Mouse (Mus musculus) frontal cortex, postnatal 36 days (tissue): ENCODE data around the gene Setdb1.
A peak's percentile ranks its signal among the peaks of the same experiment; 100 is the strongest.
"Not testable (repeated sequence)": the region's sequence is repeated elsewhere in the genome, so short reads cannot be mapped to it uniquely, and the experiment has no call there.

ENCODE experiments used
- DNase-seq, 2 experiments: peaks; one replicate each; pipeline ENCODE4 v3.0.0; 2022; ENCODE audit warnings: low spot score in 2 of 2

Gene Setdb1

DNA sequence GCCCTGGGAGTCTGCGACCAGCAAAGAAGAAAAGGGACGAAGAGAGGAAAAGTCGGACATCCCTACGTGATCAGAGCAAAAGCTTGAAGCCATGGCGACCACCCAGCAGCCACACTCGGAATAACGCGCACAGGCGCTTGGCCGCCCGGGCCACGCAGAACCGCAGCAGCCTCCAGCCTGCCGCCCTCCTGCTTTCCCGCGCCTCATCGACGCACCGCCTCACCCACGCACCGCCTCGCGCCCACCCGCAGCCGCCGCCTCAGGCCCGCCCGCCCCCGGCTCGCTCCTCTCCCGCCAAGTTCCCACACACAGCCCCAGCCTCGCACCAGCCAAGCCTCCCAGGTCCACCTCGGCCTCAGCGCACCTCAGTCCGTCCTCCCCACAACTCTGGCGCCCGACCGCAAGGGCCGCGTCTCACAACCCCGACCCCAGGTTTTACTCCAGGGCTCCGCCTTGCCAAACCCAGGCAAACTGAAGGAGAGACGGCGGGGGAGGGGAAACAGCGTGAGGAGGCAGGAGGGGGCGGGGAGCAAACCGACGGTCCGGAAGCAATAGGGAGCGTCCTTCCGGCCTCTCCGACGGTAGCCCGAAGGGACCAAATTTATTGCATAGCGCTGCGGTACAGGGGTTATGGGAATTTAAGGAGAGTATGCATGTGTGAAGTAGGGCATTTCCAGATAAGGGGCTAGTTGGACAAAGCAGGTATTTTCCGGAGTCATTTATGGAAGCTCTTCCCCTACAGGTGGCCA lies at the start of gene Setdb1:
Gene Setdb1 (minus strand): TSS at position 502 of the 749 bp plus-strand sequence.
- DNase-seq: peak; percentile 91 to 95

DNA sequence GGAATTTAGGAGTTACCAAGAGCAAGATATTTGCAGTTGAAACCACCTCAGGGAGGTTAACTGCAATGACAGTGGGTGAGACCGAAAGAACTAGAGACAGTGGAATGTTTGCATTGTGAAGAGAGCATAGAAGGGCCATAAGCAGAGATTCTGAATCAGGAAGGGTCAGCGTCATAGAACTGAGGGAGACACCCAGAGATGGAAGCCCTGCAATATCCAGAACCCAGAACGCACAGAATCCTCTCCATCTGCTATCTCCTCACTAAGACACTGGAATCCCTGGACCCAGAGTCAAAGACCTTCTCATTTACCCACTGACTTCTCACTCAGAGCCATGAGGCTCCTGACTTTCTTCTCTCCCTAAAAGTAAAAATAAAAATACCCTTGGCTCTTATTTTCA lies 45.7 kb upstream of the Setdb1 start, which contains the start of gene 4930558C23Rik:
Gene 4930558C23Rik (minus strand): TSS at position 101 of the 400 bp plus-strand sequence.
- no peak for DNase-seq

DNA sequence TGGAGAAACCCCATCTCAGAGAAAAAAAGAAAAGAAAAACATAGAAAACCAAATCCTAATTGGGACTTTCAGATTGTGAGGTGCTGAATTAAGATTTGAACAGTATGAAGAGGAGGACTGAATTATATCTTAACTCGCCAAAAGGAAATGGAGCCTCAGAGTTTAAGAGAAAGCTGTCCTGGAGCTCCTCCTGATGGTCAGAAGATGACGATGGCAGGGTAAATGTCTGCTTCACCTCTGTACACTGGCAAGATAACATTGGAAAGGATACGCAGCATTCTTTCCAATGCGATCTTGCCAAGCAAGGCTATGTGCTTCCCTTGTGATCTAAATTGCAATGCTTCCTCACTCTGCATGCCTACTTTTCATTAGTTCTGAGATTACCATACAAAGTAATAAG lies 37.4 kb upstream of the Setdb1 start:
- DNase-seq: peak in 1 of 2 experiments; percentile 1

DNA sequence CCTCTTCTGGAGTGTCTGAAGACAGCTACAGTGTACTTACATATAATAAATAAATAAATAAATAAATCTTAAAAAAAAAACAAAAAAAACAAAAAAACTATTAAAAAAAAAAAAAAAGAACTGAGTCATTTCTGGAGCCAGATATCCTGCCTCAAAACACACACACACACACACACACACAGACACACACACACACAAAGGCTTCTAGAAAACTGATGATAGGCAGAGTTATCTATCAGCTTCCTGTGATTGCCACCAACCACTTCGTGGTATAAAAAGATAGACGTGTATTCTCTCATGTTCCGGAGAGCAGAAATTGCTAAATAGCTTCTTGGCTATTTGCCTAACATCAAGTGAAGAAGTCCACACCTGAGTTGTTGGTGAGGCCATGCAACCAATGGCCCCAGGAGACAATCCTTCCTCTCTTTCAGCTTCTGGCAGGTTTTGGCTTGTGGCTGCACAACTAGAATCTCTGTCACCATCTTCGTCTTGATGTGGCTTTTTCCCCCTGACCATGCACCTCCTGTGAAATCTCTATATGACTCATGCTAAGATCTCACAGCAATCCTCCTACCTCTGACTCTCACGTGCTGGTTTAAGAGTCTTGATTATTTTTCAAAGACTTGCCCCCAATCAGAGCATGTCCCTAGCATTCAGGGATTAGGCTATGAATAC lies 28.5 kb upstream of the Setdb1 start:
- DNase-seq: no peak

DNA sequence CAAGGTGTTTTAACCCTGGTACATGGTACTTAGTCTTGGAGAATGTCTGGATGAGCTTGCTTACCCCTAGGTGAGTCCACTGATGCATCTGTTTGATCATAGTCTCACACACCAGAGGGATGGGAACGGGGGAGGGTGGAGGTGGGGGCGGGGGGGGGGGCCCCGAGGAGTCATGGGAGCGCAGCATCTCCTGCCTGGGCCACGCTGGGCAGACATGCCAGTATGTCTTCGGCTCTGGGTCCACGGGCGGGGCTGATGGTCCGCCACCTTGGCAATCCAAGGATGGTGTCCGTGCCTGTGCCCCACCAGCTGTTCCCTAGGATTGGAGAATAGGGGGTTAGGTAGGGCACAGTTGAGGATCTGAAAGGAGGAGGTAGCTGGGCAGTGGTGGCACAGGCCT lies 16.2 kb upstream of the Setdb1 start:
- DNase-seq: no peak

DNA sequence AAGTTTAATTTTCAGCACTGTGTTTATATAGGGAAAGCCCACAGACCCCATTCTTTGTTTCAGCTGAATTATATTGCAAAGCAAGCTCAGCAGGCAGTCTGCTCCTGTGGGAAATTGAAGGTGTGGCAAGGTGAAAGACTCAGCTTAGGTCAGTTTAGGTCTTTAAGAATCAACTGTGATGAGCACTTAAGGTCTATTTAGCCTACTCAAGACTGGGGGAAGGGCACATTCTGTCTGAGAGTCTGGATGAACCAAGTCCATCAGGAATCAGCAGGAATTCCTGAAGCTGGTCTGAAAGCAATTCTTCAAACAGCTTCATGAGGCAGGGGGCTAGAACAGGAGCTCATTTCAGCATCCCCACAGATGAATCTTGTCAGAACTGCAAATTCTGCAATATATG lies 13.1 kb upstream of the Setdb1 start:
- DNase-seq: no peak

DNA sequence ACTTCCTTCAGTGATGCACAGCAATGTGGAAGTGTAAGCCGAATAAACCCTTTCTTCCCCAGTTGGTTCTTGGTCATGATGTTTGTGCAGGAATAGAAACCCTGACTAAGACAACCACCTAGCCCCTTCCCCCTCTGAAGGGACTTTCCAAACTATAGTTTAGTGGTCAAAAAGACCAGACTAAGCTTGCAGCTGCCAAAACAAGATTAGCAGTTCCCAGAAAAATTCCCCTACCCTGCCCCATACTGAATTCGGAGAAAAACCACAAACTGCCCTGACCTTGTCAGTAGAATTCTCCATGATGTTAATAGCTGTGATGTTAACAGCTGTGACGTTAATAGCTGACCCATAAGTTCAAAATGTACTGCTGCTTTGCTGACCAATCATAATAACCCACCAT lies 3.3 kb upstream of the Setdb1 start:
- DNase-seq: not testable (repeated sequence)

DNA sequence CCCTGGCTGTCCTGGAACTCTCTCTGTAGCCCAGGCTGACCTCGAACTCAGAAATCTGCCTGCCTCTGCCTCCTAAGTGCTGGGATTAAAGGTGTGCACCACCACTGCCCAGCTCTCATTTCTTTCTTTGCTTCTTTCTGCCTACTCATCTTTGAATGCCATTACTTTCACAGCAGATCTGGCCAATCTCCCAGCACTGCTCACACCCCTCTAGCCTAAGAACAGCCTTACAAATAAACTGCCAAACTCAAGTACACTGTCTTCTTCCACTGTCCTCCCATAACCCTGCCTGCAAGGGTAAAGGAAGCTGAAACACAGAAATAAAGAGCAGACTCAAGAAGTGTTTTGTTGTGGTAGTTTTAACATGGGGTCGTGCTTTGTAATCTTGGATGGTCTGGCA lies 744 bp upstream of the Setdb1 start:
- peak in 1 of 2 experiments; percentile 19 for DNase-seq

DNA sequence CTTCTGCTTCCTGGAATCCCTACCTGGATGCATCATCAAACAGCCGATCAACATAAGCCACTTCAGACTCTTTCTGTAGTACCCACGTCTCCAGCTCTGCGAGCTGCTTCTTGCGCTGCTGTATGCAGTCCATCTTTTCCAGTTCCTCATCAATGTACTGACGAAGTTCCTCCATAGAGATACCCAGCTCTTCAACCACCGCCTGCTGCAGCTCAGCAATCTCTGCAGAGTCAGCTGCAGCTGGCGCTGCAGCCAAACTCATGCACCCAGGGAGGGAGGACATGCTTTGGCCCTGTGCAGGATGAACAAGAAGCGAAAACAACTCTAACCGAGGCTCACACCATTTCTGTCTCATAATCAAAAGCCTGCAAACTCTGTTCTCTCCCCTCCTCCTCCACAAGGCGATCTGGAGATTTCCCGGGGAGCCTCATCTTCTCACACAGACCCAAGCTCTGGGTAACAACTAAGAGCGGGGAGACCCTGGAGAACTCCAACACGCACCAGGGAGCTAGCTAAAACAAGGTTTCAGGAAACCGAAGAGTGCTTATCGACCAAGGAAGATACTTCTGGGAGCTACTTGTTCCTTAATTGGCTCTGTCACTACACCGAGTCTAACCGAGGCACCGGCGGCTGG lies 974 bp downstream of the Setdb1 start:
- DNase-seq: peak in 1 of 2 experiments; percentile 7

DNA sequence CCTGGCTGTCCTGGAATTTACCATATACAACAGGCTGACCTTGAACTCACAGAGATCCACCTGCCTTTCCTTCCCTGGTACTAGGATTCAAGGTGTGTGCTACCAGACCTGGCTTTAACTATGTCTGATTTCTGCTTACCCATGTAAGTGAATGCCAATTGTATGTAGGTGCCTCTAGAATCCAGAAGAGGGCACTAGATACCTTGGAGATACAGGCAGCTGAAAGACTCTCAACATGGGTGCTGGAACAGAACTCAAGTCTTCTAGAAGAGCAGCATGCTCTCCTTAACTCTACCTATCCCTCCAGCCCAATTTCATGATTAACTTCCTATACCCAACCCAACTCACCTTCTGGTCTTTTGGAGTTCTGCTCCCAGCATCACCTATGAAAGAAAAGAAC lies 7.5 kb downstream of the Setdb1 start:
- DNase-seq: no peak

DNA sequence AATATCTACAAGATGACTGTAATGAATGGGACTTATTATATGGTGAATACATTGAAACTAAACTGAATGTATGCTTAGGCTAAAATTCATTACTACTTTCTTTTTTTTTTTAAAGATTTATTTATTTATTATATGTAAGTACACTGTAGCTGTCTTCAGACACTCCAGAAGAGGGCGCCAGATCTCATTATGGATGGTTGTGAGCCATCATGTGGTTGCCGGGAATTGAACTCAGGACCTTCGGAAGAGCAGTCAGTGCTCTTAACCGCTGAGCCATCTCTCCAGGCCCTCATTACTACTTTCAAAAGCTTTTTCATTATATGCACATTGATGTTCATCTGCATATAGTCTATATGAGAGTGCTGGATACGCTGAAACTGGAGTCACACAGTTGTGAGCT lies 8.7 kb downstream of the Setdb1 start:
- not testable (repeated sequence) for DNase-seq

DNA sequence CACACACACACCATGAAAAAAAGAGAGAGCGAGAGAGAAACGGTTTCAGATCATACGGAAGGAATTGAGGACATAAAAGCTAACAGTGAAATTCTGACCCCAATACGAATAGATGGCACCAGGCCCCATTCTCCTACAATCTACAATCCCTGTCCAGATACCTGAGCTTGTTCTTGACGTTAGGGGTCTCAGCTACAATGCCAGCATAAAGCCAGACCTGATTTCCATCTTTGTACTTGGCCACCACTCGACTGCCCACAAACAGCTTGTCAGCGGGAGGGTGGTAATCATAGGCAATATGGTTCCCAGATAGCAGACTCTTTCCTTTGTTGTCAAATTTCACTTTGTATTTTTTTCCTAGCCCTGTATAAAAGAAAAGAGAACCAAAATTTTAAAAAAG lies 10.5 kb downstream of the Setdb1 start:
- DNase-seq: no peak

DNA sequence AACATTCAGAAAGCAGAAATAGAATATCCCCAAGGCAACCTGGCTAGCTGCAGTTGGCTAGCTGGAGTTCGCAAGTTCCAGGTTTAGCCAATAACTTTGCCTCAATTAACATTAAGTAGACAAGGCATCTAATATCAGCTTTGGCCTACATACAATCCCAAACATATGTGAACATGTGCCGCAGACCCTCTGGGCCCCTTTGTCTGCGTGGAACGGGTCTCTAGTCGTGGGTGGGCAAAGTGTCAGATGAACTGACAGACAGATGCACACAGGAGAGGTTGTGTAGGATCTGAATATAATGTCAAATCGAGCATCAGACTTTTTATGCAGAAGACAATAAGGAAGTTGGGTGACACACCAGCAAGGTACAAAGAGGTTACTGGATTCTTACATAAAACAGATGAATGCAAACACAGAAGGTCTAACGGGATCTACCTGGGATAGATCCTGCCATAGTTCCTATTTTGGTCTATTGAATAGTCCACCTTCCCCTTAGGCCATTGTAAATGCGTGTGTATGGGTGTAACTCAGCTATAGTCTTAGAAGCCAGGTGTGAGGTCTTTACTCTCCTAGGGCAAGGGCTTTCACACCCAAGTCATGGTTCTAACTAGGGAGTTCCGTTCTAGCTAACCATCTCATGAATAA lies 13.5 kb downstream of the Setdb1 start:
- not testable (repeated sequence) for DNase-seq

DNA sequence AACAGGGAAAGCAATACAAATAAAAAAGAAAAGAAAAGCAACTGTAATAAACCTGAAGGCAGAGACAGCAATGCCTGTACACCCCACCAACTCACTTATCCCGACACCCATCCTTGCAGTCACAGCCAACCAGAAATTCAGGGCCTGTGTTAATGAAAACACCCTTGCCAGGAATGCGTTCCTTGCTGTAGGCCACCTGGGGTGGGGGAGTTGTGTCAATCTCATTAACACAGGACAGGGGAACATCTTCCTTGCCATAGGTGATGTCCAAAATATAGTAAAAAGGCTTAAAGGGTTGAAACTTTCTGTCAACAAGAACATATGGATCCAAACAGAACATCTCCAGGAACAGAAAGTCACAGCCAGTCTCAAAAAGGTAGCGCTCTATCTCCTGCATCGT lies 18.8 kb downstream of the Setdb1 start:
- DNase-seq: no peak

DNA sequence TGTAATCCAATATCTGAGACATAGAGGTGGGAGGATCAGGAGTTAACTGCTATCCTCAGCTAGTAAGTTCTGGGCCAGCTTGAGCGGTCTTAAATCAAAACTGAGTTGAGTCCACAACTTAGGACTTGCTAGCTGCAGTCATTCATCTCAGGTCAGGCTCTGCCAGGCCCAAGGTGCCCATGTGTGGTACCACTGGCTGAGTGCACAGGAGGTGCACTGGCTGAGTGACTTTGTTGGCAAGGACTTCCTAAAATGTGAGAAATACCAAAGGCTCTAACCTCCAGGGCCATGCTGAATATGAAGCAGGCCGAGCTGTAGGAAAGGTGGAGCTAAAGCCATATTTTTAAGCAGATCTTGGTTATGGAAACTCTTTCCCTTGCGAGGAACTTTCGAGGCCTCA lies 19.7 kb downstream of the Setdb1 start:
- DNase-seq: no peak

DNA sequence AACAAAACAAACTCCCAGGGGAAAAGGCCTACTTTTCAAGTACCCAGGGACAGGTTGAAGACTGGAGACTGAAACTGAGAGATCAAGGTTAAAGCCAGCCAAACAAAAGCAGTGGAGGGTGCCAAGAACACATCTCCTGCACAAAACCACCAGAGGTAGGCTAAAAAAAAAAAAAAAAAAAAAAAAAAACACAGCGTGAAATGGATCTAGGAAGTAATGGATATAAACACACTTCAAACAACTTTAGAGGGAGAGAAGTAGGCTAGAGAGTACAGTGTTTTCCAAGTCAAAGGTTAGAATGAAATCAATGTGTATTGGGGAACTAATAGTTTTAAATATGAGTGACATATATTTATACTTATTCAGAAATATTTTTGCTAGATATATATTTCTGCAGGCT lies 25.5 kb downstream of the Setdb1 start:
- DNase-seq: no peak

DNA sequence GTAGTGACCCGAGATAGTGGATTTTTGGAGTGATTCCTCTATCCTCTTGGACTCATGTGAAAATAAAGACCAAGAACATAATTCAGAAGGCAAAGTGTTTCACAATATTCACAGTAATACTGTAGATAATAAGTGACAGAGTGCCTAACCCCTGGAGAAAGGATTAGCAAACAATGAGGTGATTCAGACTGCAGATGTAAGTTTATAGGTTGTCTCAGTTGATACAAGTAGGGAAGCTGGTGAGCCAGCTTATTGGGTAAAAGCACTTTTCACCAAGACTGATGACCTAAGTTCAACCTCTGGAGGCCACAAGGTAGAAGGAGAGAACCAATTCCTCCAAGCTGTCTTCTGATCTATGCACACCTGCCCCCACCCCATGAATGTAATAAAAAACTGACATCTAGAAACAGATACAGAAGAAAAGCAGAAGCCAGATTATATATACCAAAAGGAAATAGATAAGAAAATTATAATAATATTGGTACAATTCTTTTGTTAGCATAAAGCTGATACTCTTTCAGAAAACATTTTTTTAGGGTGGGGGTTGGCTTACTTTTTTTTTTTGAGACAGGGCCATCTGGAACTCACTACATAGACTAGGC lies 28.1 kb downstream of the Setdb1 start:
- DNase-seq: no peak

DNA sequence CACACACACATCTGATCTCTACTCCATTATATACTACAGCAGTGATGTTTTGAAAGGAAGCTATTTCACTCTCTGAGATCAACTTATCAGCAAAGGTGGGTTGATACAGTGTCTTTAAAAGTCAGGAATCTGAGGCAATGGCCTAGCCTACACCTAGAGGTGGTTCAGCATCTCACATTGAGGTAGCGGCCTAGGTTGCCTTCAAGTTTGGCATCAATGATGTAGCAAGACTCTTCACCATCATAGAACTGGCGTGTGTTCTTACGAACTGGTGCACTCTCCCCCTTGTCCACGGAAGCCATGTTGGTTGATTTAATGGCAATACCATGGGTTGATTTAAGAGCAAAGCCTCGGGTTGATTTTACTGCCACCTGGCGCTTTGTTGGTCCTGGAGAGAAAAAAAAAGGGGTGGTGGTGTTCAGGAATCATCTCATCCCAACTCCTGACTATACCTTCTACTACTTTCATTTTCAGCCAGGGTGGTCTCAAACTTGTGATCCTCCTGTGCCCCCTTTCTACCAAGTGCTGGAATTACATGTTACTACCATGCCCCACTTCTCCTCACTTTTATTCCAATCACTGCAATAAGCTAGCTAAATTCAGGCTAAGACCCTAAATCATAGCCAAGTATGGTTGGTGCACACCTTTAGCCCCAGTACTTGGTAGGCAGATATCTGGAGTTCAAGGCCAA lies 32.4 kb downstream of the Setdb1 start:
- DNase-seq: no peak

DNA sequence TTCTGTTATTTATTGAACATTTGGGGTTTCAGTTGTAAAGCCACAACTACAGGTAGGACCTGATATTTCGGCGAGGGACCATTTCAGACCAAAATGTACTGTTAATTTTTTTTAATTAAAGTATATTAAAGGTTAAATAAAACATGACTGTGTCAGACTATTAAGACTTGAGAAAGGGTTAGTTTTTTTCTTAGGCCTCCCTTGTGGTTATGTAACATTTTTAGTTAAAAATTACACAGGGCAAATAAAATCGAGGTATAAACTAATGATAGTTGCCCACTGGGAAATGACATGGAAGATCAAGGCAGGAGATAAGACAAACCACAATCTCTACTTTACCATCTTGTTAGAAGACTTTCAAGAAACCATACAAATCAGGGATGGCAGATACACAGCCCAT lies 33.6 kb downstream of the Setdb1 start:
- no peak for DNase-seq

DNA sequence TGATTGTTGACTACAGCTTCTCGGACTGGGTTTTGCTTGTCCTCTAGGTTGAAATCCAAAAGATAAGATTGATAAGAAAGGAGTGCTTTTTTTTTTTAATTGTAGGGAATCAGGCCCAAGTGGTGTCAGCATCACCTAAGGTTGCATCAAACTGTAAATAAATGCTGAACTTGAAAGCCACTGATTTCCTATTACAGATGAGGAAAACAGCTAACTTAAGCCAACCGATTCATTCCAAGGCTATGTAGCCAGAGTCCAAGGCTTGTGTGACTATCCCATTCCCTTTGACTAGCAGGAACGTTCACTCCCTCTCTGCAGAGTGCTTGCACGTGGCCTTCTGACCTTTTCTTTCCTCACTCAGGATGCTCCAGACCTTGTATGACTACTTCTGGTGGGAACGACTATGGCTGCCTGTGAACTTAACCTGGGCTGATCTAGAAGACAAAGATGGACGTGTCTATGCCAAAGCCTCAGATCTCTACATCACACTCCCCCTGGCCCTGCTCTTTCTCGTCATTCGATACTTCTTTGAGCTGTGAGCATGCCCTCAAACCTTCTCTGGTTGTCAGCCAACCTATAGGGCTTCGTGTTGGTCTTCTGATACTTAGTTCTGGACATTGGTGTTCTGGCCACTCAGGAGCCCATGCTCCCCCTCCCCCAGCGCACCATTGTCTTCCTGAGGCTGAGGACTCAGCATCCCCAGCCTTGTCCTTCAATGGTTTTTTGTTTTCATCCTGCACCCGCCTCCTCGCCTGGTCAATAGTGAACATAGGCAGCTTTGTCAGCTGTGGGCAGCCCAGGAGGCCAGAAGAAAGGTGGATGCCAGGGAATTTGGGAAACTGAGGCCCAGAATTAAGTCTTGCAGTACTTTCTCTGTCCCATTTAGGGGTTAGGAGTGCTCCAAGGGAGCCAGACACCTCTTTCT lies 37.0 kb downstream of the Setdb1 start:
- no peak for DNase-seq
